Mouse (Mus musculus) embryonic fibroblast, embryonic 13.5 days (primary cell): Measurements from ENCODE around the gene Irf8.

ENCODE experiments used
- CTCF ChIP-seq: IDR thresholded peaks from 2 replicates; pipeline ENCODE4 v1.5.1; 2011; ENCODE audit warnings: mild to moderate bottlenecking, control low read depth, low read length, moderate library complexity, borderline replicate concordance; ENCODE audit not compliant: insufficient read depth
- POLR2A ChIP-seq: IDR thresholded peaks from 2 replicates; pipeline ENCODE4 v1.6.1; 2011; ENCODE audit warnings: low read depth, mild to moderate bottlenecking, control low read depth, low read length, moderate library complexity

DNA sequence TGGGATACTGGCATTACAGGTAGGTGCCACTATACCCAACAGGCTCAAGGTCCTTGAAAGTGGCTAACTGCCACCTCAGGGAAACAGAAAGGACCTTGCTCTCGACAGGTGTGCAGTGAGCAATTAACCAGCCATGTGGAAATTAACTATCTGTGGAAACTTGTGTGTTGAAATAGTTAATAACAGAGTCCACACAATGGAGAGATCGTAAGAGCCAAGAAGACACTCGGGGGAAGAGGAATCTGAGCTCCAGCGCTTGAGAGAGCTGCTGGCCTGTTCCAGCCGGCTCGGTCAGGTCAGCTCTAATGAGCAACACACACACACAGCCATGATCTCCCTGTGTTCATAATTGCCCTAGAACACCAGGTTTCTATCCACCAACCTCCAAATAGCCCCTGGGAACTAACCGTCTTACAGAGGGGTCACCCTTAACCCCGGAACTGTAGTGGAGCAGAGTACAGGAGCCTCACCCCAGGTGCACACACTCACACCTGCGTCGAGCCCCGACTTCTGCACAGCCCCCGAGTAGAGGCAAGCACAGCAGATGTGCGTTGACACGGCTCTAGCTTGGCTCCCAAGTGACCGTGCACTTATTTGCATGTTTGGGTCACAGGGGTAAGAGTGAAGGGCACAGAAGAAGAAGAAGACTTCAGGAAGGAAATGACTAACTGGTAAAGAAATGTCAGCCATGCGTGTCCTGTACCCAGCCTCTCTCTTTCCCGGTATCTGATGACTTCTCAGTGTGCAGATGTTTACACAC lies 11.2 kb upstream of the Irf8 start:
- TF ChIP-seq CTCF: no peak
- no peak for TF ChIP-seq POLR2A
